Mouse (Mus musculus): ENCODE data around the gene Tns3. TPM values are rescaled to one million over a fixed set of nuclear protein-coding genes. Genes with fewer than 3 reads are reported as not detected.

Tns3 gene
- total and polyA plus RNA-seq, 3 experiments = not detected

- Histone ChIP-seq H3K27ac (ENCODE audit: control insufficient read depth, low read depth, low read length) (no peak overlapping the region), H3K9ac (ENCODE audit: control insufficient read depth, low read depth, low read length, poor library complexity, severe bottlenecking) (no peak overlapping the region)
- DNase-seq (ENCODE audit: low read depth, low spot score) = no peak
Measured at GRCm38 (mm10) chr11:8678260-8678995, 14.1 kb upstream of the Tns3 start.

GRCm38 (mm10) chr11:8675701-8676474 lies 11.6 kb upstream of the Tns3 start:
- no peaks in the 10 kb centered on the region for H3K9me3 ChIP-seq (replicated peaks; ENCODE audit: insufficient read depth, low read length)
- H3K4me3 ChIP-seq (ENCODE audit: control insufficient read depth in 1 of 2, insufficient read depth in 1 of 2, low read depth in 2 of 2, low read length in 2 of 2) = no peak overlapping the region
- no peaks in the 10 kb centered on the region for H3K4me1 ChIP-seq (ENCODE audit: control insufficient read depth in 1 of 2, insufficient read depth in 2 of 2, low read length in 2 of 2)
- no peaks in the 10 kb centered on the region for H3K27me3 ChIP-seq (ENCODE audit: control insufficient read depth in 1 of 2, insufficient read depth in 2 of 2, low read length in 2 of 2)
- no peaks in the 10 kb centered on the region for H3K79me2 ChIP-seq (ENCODE audit: control insufficient read depth, insufficient read depth, low read length, poor library complexity)
- TF ChIP-seq SIN3A (IDR thresholded peaks at IDR 0.05; ENCODE audit: low read length) (no peak), MYC (IDR thresholded peaks at IDR 0.05; ENCODE audit: low read depth, low read length) (no peak), ETS1 (IDR thresholded peaks at IDR 0.05; ENCODE audit: low read depth, low read length) (no peak), MYB (IDR thresholded peaks at IDR 0.05; ENCODE audit: low read depth, low read length) (no peak), MAX (IDR thresholded peaks at IDR 0.05; ENCODE audit: low read length) (no peak), SMC3 (IDR thresholded peaks at IDR 0.05; ENCODE audit: low read depth, low read length) (no peak), ZC3H11A (IDR thresholded peaks at IDR 0.05; ENCODE audit: low read depth, low read length) (no peak)
- no peak for DNase-seq (ENCODE audit: low read depth, low spot score)
- H3K27ac ChIP-seq (ENCODE audit: control insufficient read depth, low read depth, low read length) = no peak overlapping the region
- H3K9ac ChIP-seq (ENCODE audit: control insufficient read depth, low read depth, low read length, poor library complexity, severe bottlenecking) = no peak overlapping the region
- H3K36me3 ChIP-seq (ENCODE audit: control insufficient read depth in 1 of 2, insufficient read depth in 2 of 2, low read length in 2 of 2) = no peaks in the 10 kb centered on the region

More at GRCm38 (mm10) chr11:8678260-8678995, 14.1 kb upstream of the Tns3 start:
- Histone ChIP-seq H3K4me3 (ENCODE audit: control insufficient read depth in 1 of 2, insufficient read depth in 1 of 2, low read depth in 2 of 2, low read length in 2 of 2) (no peak overlapping the region), H3K36me3 (ENCODE audit: control insufficient read depth in 1 of 2, insufficient read depth in 2 of 2, low read length in 2 of 2) (no peaks in the 10 kb centered on the region), H3K79me2 (ENCODE audit: control insufficient read depth, insufficient read depth, low read length, poor library complexity) (no peaks in the 10 kb centered on the region), H3K4me1 (ENCODE audit: control insufficient read depth in 1 of 2, insufficient read depth in 2 of 2, low read length in 2 of 2) (no peaks in the 10 kb centered on the region), H3K9me3 (replicated peaks; ENCODE audit: insufficient read depth, low read length) (no peaks in the 10 kb centered on the region), H3K27me3 (ENCODE audit: control insufficient read depth in 1 of 2, insufficient read depth in 2 of 2, low read length in 2 of 2) (no peaks in the 10 kb centered on the region)
- TF ChIP-seq ZMIZ1 (IDR thresholded peaks at IDR 0.05; ENCODE audit: low read depth, low read length) (no peak), MAFK (IDR thresholded peaks at IDR 0.05; ENCODE audit: borderline replicate concordance, low read depth, low read length) (no peak), HCFC1 (IDR thresholded peaks at IDR 0.05; ENCODE audit: low read depth, low read length) (no peak), JUND (IDR thresholded peaks at IDR 0.05; ENCODE audit: low read depth, low read length) (no peak), SMC3 (IDR thresholded peaks at IDR 0.05; ENCODE audit: low read depth, low read length) (no peak), SIN3A (IDR thresholded peaks at IDR 0.05; ENCODE audit: low read length) (no peak), CHD1 (IDR thresholded peaks at IDR 0.05; ENCODE audit: low read depth, low read length) (no peak), MAZ (IDR thresholded peaks at IDR 0.05; ENCODE audit: low read depth, low read length) (no peak)

Measured in MEL (cell line).